Mouse (Mus musculus) C2C12 (cell line): ENCODE results near the gene Mettl23.
"Not testable (repeated sequence)": the region's sequence is repeated elsewhere in the genome, so short reads cannot be mapped to it uniquely, and the experiment has no call there.

Source experiments
- CTCF ChIP-seq: IDR thresholded peaks from one replicate; pipeline ENCODE4 v1.5.1; 2011; ENCODE audit not compliant: control insufficient read depth, insufficient read depth, insufficient read length
- FOSL1 ChIP-seq: IDR thresholded peaks from one replicate; pipeline ENCODE4 v1.8.0; 2011; ENCODE audit warnings: mild to moderate bottlenecking, low read length; ENCODE audit not compliant: poor library complexity, insufficient read depth, severe bottlenecking
- MAX ChIP-seq: IDR thresholded peaks from one replicate; pipeline ENCODE4 v1.6.1; 2011; ENCODE audit warnings: mild to moderate bottlenecking, control low read depth
- MYOD1 ChIP-seq: IDR thresholded peaks from one replicate; pipeline ENCODE4 v1.6.1; 2011; ENCODE audit warnings: low read depth; ENCODE audit not compliant: control insufficient read depth, insufficient read length

- not testable (repeated sequence) for TF ChIP-seq CTCF, MYOD1, FOSL1, MAX
These were observed 5.8 kb downstream of the Mettl23 start for GRCm38 (mm10) chr11:116848877-116849178.
